Mouse (Mus musculus) heart, postnatal 0 days (tissue): Measurements from ENCODE around the gene Tfap4. TPM values are rescaled to one million over a fixed set of nuclear protein-coding genes. Genes with fewer than 3 reads are reported as not detected.

Experiments used
- ATAC-seq: fragments of 200-750 bp; cut with Nextera tagmentation; 2 replicates; pipeline ENCODE4 v1.8.0; 2017; ENCODE audit warnings: low read depth, moderate number of reproducible peaks, moderate library complexity; ENCODE audit not compliant: insufficient read depth
- DNase-seq: peaks from one replicate; pipeline ENCODE4 v3.0.0-alpha.2; 2016; ENCODE audit warnings: low spot score
- H3K27ac ChIP-seq: fragments of 300-500 bp; sonication (generic); 2 replicates; pipeline ENCODE4 v1.5.1; 2014; ENCODE audit warnings: low read depth, mild to moderate bottlenecking
- H3K27me3 ChIP-seq: fragments of 300-500 bp; sonication (generic); 2 replicates; pipeline ENCODE4 v1.6.1; 2014; ENCODE audit warnings: low read length, mixed read lengths; ENCODE audit not compliant: control insufficient read depth, insufficient read depth
- H3K36me3 ChIP-seq: fragments of 300-500 bp; sonication (generic); replicated peaks from 2 replicates; pipeline ENCODE4 v1.6.1; 2014; ENCODE audit warnings: low read length, mixed read lengths; ENCODE audit not compliant: control insufficient read depth, insufficient read depth
- H3K4me1 ChIP-seq: fragments of 300-500 bp; sonication (generic); 2 replicates; pipeline ENCODE4 v1.6.1; 2014; ENCODE audit warnings: antibody characterized with exemption; ENCODE audit not compliant: control insufficient read depth, insufficient read depth
- H3K4me2 ChIP-seq: fragments of 300-500 bp; sonication (generic); 2 replicates; pipeline ENCODE4 v1.6.1; 2014; ENCODE audit warnings: low read depth, mild to moderate bottlenecking, low read length, moderate library complexity
- H3K4me3 ChIP-seq: fragments of 300-500 bp; sonication (generic); 2 replicates; pipeline ENCODE4 v1.5.1; 2014; ENCODE audit warnings: low read depth, low read length
- H3K9ac ChIP-seq: fragments of 300-500 bp; sonication (generic); replicated peaks from 2 replicates; pipeline ENCODE4 v1.6.1; 2014; ENCODE audit warnings: low read depth, low read length, mixed read lengths
- H3K9me3 ChIP-seq: fragments of 300-500 bp; sonication (generic); replicated peaks from 2 replicates; pipeline ENCODE4 v1.6.1; 2016; ENCODE audit warnings: low read length; ENCODE audit not compliant: control insufficient read depth
- CTCF ChIP-seq: IDR thresholded peaks from 2 replicates; pipeline ENCODE4 v1.5.1; 2016; ENCODE audit warnings: antibody characterized with exemption, control low read depth, low read depth
- EP300 ChIP-seq: IDR thresholded peaks from 2 replicates; pipeline ENCODE4 v1.6.1; 2016; ENCODE audit warnings: antibody characterized with exemption, low read depth
- WGBS: fragments of 180-500 bp; shearing (Covaris S2); extraction: QIAGEN DNeasy Blood & Tissue Kit; methylation state at CpG from one replicate; pipeline ENCODE4 v1.1.7; 2014; 5-methylcytosine and 5-hydroxymethylcytosine counted together
- polyA plus RNA-seq: library from polyadenylated mRNA; unstranded; fragments of >200 nt; fragmentation: Nextera tagmentation; extraction: Ambion mirVana; gene quantifications from 2 replicates; pipeline ENCODE4 v1.2.1, GENCODE M21; 2015
- total RNA-seq: library from RNA; depleted of rRNA; stranded (reverse); fragments of >200 nt; gene quantifications from 2 replicates; pipeline ENCODE4 v1.2.3, GENCODE M21; 2014; ENCODE audit warnings: low replicate concordance

Gene Tfap4
- total and polyA plus RNA-seq, 2 experiments from 2014 or later: 2.9 to 6.3 TPM

DNA sequence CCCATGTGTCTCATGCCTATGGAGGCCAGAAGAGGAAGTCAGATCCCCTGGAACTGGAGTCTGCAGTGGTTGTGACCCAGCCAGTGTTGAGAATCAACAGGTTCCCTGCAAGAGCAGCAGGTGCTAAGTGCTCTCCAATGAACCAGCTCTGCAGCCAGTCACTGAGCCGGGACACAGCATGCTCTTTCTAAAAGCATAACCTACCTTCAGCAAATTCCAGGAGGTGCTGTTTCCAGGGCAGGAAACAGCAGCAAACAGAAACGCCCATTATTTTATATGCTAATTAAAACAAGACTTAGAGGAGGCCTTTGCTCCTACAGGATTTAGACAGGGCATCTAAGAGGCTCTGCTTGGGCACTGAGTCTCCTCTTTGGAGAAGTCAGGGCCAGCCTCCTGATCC lies 16.4 kb upstream of the Tfap4 start:
- H3K4me1 ChIP-seq: no peaks in the 10 kb centered on the region
- TF ChIP-seq CTCF (no peak), EP300 (no peak)
- no peak for DNase-seq
- WGBS: 73% methylated on average over 2 of the region's 2 CpGs
- H3K27me3 ChIP-seq: no peaks in the 10 kb centered on the region
- no peak overlapping the region for H3K4me2 ChIP-seq
- H3K9me3 ChIP-seq: no peaks in the 10 kb centered on the region
- no peaks in the 10 kb centered on the region for H3K36me3 ChIP-seq
- H3K27ac ChIP-seq: no peak overlapping the region
- H3K9ac ChIP-seq: no peak overlapping the region
- H3K4me3 ChIP-seq: no peak overlapping the region
- ATAC-seq: no peak

DNA sequence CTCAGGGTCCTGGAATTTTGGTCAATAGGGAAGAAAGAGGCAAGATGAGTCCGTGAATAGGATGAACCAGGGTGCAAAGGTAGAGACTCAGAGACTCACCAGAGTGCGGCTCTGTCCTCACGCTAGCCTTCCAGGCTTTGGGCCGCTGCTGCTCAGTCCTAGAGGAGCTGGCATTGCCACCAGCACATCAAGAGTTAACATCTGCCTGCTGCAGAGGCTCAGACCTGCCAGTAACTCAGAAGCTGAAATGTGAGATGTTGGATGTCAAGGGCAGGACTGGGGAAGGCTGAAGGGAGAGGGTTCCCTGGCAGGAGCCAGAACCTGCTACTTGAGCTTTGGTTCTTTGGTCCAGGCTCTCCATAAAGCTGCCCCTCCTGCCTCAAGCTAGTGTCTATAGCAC lies 11.1 kb upstream of the Tfap4 start:
- Histone ChIP-seq H3K4me3 (no peak overlapping the region), H3K9me3 (no peaks in the 10 kb centered on the region), H3K4me2 (no peak overlapping the region), H3K9ac (no peak overlapping the region), H3K27ac (no peak overlapping the region), H3K4me1 (no peaks in the 10 kb centered on the region), H3K27me3 (no peaks in the 10 kb centered on the region), H3K36me3 (no peaks in the 10 kb centered on the region)
- no peak for TF ChIP-seq CTCF
- no peak for TF ChIP-seq EP300
- ATAC-seq (no peak), DNase-seq (no peak)
- WGBS: 76% methylated on average over 4 of the region's 4 CpGs

- Histone ChIP-seq H3K4me1 (no peaks in the 10 kb centered on the region), H3K27ac (no peak overlapping the region), H3K9me3 (no peaks in the 10 kb centered on the region), H3K36me3 (no peaks in the 10 kb centered on the region), H3K27me3 (no peaks in the 10 kb centered on the region), H3K9ac (no peak overlapping the region), H3K4me3 (no peak overlapping the region), H3K4me2 (no peak overlapping the region)
- WGBS: 22% methylated on average over 4 of the region's 4 CpGs
- ATAC-seq (peak; percentile 62), DNase-seq (peak; percentile 72)
- TF ChIP-seq EP300 (no peak), CTCF (peak; percentile 94)
Observed at GRCm38 (mm10) chr16:4567912-4568311, 8.3 kb upstream of the Tfap4 start.

DNA sequence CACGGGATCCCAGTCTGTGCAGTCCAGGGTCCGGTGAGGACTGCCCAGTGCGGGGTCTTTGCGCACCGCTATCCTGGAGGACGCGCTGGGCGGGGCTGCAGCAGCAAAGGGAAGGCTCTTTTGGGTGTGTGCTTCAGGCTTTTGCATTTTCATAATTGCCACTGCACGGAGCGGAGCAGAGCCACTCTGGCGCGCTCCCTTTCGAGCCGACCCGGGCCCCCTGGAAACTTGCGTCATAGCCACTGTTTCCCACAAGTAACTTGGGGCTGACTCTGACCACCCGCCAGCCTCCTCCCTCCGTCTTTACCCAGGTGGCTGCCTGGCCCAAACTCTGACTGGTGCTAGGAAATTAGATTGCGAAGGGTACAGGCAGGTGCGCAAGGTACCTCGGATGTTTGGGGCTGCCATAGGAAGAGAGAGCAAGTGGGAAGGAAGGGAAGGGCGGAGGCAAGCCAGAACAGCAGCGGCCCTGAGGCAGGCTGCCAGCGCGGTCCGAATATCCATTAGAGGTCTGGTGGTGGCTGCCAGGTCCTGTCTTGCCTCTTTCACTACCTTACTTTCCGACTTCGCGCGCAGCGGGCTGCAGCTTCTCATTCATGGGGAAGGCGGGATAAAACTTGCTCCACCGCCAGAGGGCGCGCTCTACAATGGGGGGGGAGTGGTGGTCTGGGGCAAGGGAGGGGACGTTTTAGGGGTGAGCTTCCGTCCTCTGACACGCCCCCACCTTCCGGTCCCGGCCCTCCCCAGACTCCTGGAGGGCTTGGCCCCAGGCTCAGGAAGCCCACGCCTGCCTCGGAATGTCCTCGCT lies 695 bp upstream of the Tfap4 start:
- DNase-seq (no peak), ATAC-seq (peak; percentile 8; the same call in 1 of the 2 replicates)
- H3K4me3 ChIP-seq: peak overlapping the region; percentile 85
- H3K36me3 ChIP-seq: no peaks in the 10 kb centered on the region
- H3K27ac ChIP-seq: peak overlapping the region; percentile 78
- TF ChIP-seq CTCF: peak; percentile 59
- TF ChIP-seq EP300: 0 out of 2 replicates have a peak, but pooled peaks have one; percentile 38
- H3K9ac ChIP-seq: peak overlapping the region; percentile 69
- peaks cover 3% of the 10 kb centered on the region; the same call in 1 of the 2 replicates for H3K4me1 ChIP-seq
- WGBS: 2% methylated on average over 40 of the region's 43 CpGs
- H3K27me3 ChIP-seq: no peaks in the 10 kb centered on the region
- H3K9me3 ChIP-seq: no peaks in the 10 kb centered on the region
- H3K4me2 ChIP-seq: peak overlapping the region; percentile 100

DNA sequence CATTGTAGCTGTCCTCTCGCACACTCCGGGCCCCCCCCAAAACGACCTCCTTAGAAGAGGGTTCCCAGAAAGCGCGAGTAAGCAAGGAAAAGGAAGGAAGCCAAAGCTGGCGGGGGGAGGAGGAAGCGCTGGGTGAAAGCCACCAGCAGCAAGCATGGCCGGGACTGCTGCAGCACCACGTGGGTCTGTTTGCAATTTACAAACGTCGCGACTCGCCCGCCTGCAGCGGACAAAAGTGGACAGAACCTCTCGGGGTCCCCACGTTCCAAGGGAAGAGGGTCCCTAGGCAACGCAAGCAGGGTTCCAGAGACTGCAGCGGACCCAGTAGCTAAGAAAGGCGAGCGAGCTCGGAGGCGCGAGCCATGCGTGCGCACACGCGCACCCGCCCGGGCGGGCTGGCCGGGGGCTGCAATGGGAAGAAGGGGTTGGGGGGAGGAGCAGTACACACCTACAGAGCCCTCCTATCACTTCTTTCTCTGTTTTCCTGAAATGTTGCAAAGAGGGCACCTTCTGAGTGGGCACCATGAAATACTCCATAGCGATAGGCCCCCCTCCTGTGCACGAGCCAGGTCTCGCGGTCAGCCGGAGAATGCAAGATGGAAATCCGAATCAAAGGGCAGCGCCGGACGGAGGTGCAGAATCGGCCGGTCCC lies 548 bp downstream of the Tfap4 start:
- Histone ChIP-seq H3K27ac (peak overlapping the region; percentile 78), H3K4me2 (peak overlapping the region; percentile 100), H3K36me3 (no peaks in the 10 kb centered on the region), H3K9ac (peak overlapping the region; percentile 72), H3K27me3 (no peaks in the 10 kb centered on the region), H3K4me3 (peak overlapping the region; percentile 85), H3K9me3 (no peaks in the 10 kb centered on the region), H3K4me1 (peaks cover 3% of the 10 kb centered on the region; the same call in 1 of the 2 replicates)
- ATAC-seq (peak; percentile 40), DNase-seq (peak; percentile 53)
- no peak for TF ChIP-seq EP300
- TF ChIP-seq CTCF: no peak
- under 1% methylated on average over 42 of the region's 43 CpGs for WGBS
